Mouse (Mus musculus): ENCODE results near the gene Dusp18.

GRCm38 (mm10) chr11:3930019-3930418 is 35.0 kb downstream of the Dusp18 start:
- TF ChIP-seq CTCF (IDR thresholded peaks at IDR 0.05; ENCODE audit: low read depth) = no peak
- TF ChIP-seq EP300 (IDR thresholded peaks at IDR 0.05; ENCODE audit: low read depth) = no peak
